Mouse (Mus musculus) regulatory T cell (primary cell): Measurements from ENCODE around the gene Gm8251.
"Not testable (repeated sequence)": the region's sequence is repeated elsewhere in the genome, so short reads cannot be mapped to it uniquely, and the experiment has no call there.

Experiments used
- in situ Hi-C: fragments of 300-600 bp; cut with MboI, MseI; formaldehyde crosslinking; loops from one replicate; pipeline ENCODE4 v1.15.1; 2025; ENCODE audit warnings: high pct_unique_total_duplicates

Gm8251 gene

DNA sequence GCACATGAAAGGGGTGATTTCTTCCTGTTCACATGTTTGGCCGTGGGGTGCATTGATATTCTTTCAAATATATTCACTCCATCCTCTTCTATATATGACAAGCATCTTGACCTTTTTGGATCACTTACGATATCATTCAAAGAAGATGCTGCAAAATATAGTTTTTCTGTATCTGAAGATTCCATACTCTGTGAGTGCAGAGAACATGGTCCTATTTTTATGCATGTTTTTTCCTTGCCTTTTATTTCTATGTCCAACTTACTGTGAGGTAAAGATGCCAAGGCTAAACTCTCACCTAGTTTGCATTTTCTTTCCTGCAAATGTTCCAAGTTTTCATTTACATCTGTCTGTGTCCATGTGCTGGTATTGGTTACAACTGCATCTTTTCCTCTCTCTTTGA, at the start of gene Gm8251:
TSS of gene Gm8251 (minus strand) at position 101 of the 400 bp plus-strand sequence.
- in situ Hi-C loops, result loop anchor here (5.0 to 10.0 kb wide), 2 partner anchors 100 to 307 kb away; no protein-coding TSS in a partner anchor

DNA sequence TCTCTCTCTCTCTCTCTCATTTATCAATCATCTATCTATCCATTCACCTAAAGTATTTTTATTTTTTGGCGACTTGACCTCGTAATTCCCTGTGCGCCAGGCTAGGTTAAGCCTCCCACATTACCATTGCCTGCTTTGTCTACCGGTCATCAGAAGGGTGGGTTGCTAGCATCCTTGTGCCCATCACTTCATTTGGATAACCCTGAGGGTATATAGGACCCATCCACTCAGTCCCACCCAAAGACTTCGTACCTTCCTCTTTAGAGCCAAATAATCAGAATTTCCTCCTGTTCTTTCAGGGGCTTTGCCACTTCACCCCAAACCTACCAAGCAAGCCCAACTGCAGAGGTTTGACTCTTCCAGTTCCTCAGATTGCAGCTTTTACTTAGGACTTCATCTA, 41.2 kb upstream of the Gm8251 start:
- in situ Hi-C loops, result no loop called here

DNA sequence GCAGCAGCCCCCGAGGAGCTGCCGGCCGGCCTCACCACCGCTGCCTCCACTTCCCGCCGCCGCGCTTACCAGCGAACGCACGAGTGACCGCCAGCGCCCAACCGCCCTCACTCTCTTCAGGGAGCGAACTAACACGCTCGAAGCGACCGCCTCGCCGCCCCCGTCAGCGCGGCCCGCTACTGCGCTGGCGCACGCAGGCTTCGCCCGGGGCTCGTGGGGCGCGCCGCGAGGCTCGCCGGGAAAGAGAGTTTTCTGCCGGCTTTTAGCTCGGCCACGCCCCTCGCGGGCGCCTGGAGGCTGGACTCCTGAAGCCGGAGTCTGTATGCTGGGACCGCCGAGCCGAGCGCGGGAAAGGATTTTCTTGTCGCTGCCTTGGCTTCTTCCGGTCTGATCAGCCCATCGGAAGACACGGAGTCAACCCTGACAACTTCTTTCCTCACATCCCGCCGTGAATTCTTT, 40.6 kb upstream of the Gm8251 start, which contains the start of gene Tex30:
TSS of gene Tex30 (minus strand) at position 183 of the 459 bp plus-strand sequence.
- in situ Hi-C loops, result no loop called here

DNA sequence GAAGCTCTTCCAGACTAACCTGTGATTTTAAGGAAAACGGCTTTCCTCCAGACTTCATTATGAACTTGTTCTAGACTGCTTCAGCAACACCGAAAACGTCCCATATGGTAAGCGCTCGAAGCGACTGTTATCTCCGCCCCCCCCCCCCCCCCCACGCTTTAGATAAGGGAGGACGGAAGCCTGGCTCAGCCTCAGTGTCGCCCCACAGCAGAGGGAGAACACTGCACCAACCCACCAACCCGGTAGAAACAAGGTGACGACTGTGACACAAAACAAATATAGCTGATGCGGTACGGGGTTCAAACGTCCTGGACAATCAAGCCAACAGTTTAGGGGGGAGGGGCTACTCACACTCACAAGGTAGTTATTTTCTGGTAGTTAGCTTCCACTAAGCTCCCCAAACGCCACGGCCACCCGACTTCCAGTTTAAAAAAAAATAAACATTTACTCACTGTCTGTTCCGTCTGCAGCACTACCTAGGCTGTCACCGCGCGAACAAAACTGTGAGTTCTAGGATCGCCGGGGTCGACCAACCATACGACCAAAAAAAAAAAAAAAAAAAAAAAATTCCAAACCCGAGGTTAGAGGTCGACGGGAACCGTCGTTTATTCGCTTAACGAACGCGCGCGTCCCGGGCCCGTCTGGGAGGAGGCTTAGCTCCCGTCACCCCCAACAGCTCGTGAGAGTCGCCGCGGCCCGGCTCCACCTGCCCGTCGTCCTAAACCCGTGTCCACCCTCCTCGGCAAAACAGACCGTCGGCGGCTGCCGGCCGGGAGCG, 39.9 kb upstream of the Gm8251 start:
- in situ Hi-C loops, result no loop called here

DNA sequence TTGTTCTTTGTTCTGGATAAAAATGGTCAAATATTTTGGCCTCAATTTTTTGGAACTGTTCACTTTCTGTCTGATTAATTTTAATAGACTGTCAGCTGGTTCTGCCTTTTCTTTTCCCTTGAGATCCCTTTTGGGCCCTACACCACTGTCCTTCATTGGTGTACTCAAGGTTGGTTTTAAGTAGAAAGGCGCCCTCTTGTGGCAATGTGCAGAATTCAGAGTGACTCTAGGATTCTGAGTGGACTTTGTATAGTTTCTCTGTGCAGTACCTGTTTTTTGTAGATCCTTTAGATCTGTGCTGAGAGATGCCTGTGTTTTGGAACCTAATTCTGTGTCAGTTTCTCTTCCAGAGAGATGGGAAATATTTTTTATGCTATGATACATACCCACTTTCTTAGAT, 2.9 kb upstream of the Gm8251 start:
- in situ Hi-C loops, result loop anchor here (5.0 to 10.0 kb wide), 2 partner anchors 102 to 310 kb away; no protein-coding TSS in a partner anchor

DNA sequence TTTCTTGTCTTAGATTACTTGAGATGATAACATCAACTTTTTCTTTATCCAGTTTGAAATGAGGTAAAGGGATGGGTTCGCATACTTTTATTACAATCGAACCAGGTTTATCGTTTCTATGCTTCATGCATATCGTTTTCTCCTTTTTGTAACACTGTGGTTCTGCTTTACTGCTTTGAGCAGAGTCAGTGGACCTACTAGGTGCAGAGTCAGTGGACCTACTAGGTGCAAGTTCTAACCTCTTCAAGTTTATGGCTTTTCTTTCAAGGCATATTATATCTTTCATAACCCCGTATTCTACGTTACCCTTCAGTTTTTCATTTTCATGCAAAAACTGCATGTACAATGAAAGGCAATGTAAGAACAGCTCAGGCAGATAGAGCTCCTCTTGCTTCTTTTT, 1.7 kb upstream of the Gm8251 start:
- in situ Hi-C loops, result loop anchor here (5.0 to 10.0 kb wide), 2 partner anchors 101 to 309 kb away; no protein-coding TSS in a partner anchor

DNA sequence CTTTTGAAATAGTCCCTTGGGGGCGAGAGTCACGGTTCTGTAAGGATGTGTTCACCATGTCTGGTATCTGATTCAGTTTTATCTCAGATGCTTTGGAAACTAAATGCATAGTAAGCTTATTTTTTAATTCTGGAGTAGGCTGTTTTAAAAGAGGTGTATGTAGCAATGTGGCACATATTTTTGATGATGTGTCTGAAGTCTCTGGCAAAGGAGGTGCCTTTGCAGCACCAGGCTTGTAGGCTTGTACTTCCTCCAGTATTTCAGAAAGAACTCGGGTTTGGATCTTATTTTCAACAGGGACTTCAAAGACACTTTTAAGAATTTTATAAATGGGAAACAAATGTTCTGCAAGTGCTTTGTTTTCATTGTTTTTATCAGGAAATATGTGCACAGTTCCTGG, 3.9 kb downstream of the Gm8251 start:
- in situ Hi-C loops, result no loop called here

DNA sequence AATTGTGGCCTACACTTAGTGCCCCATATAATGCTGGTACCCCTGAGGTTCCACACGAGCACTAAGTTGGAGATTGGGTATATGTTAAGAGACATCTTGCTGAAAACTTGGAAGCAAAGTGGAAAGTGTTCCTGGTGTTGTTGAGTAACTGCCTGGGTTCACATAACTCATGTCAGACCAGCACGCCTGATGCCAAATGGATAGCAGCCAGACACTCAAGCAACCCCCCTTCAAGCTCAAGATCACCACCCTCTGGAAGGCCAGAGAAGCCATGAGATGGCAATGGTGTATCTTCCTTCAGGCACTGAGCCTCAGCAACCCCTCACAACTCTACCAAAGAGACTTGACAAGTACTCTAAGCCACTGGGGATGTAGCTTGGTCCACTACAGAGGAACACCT, 15.2 kb downstream of the Gm8251 start:
- in situ Hi-C loops, result no loop called here

DNA sequence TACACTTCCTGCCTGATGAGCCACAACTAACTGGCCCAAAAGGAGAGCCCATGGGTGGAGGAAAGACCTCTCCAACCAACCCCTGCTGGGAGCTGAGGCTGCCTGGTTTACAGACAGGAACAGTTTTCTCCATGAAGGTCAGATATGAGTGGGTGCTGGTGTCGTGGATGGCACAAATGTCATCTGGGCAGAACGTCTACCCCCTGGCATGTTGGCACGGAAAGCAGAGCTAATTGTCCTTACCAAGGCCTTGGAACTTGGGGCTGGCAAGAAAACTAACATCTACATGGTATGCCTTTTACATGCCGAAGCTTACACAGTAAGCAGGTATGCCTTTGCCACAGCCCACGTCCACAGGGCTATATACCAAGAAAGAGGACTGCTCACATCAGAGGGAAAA, 16.0 kb downstream of the Gm8251 start:
- in situ Hi-C loops, result not testable (repeated sequence)

DNA sequence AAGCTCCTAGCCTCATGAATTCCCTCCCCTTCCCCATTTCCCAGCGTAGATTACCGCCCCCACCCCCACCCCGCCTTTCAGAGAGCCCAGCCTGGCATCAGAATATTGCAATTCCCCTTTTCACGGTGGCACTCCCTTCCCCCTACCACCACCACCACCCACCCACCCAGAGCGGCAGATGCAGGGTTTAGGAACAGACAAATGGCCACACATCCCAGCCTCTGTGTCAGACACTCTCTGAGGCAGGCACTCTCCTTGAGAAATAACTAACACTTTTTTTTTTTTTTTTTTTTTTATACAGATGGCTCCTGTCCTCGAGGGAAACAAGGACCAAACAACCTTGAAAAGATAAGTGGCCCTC, 19.2 kb downstream of the Gm8251 start:
- in situ Hi-C loops, result no loop called here

DNA sequence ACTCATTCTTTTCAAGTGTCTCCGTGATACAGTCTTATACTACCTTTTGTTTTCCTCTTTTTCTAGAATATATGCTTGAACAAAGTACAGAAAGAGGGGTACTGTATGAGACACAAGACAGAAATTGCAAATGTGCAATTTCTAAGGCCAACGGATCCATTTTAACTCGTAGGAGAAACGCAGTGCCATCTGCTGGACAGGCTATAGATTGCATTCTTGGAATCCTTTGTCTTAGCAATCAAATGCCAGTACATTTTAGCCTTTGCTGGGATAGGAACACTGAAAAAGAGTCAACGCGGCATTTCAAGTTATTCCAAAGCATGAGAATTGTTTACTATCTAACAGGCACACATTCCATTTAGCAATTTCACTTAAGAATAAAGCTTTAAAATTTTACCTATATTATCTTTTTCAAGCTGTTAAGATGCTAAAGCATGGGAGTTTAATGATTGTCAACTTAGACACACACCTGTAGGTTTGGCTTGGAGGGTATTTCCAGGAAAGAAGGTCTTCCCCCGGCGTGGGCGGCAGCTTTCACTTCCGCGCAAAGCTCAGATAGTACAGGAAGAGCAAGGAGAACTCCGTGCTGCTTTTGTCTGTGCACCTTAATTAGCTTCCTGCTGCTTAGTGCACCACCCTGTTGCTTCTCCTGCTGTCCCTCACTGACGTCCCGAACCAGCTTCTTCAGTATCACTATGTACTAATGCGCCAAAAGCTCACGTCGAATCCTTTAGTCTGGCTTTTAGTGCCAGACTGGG, 19.8 kb downstream of the Gm8251 start:
- in situ Hi-C loops, result no loop called here

DNA sequence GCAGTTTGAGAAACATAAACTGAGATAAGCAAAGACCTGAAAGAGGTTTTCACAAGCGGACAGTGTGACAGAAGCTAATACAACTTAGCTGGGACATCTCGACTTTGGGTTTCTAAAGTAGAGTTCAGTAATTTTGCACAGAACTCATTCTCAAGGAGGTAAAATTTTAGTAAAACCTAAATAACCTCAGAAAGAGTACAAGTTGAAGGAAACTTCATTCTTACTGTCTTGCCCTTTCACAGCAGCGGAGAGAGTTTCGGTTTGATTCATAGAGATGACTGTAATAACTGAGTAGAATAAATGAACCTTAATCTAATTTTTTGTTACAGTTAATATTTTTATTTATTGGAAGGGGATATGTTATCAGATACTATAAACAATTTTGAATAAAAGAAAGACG, 28.8 kb downstream of the Gm8251 start:
- in situ Hi-C loops, result no loop called here

DNA sequence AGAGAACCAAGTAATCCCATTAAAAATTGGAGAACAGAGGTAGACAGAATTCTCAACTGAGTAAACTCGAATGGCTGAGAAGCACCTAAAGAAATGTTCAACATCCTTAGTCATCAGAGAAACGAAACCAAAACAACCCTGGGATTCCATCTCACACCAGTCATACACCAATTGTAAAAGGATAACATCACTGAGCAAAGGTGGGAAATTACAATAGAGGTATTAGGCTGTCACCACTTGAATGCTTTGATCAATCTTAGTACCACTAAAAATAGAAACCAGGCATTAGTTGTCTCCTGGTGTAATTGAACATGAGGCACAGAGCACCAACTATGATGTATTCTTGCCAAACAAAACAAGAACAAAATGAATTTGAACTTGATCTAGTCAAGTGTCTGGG, 29.5 kb downstream of the Gm8251 start:
- in situ Hi-C loops, result no loop called here

DNA sequence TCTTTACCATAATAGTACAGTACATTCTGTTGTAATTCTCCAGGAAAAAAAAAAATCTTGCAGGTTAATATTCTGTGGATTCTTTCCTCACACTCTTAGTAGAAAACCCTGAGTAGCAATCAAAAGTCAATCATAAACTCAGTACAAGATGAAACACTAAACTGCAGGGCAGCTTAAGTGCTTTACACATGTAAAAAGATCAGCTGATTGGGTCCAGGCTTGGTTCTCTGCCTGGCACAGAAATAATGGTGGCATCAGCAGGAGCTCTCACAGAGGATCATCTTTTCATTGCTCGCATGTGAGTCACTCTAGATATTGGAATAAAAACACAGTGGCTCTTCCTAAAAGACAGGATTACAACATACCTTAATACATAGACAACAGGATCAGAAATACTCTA, 34.1 kb downstream of the Gm8251 start:
- in situ Hi-C loops, result no loop called here

DNA sequence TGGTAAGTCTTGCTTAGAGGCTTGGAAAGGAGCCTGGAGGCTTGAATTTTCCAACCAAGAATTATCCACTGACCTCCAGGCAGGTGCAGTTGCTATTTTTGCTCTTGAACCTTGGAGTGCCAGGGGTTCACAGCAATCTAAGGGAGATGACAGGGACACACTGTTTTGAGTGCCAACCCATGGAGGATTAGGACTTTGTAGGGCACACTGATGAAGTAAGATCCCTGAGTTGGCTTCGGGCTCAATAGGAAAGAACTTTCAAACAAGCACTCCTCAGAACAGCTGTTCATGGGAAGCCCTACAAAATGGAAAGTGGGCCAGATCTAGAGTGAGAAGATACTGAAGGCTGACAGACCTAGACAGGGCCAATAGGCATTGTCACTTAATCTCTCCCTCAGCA, 39.1 kb downstream of the Gm8251 start:
- in situ Hi-C loops, result no loop called here

DNA sequence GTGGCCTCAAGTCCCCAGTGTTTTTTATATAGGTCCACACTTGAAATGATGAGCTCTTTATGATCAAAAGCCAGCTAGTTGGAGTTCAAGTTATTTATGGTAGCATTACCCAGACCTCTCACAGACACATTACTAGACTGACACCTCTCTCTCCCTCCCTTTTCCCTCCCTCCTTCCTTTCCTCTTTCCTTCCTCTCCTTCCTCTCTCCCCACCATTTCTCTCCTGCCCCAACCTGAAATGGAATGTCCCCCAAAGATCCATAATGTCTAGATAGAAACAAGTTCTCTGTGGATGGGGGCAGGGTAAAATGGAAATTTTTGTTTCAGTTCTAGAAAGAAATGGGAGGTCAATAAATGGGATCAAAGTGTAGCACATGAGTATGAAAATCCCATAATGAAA, 41.8 kb downstream of the Gm8251 start, which contains the start of gene Mettl21c:
TSS of gene Mettl21c (minus strand) at position 101 of the 400 bp plus-strand sequence.
- in situ Hi-C loops, result no loop called here

DNA sequence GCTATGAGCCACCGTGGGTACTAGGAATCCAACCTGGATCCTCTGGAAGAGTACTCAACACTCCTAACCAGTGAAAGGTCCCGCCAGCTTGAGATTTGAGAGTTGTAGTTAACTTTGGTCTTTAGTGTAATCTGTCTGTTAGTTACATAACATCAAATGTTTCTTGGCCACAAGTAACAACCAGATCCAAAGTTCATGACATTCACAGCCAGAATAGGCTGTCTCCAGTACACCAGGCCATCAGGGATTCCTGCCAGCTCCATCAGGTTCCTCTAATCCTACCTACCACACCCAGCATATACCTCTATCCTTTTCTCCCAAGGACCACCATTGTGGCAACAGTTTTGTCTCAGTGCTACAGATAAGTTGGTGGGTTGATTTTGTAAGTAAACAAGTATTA, 46.2 kb downstream of the Gm8251 start:
- in situ Hi-C loops, result no loop called here
